Mouse (Mus musculus) lung, postnatal 0 days (tissue): ENCODE results near the gene Pnpt1.

ENCODE experiments used
- CTCF ChIP-seq: IDR thresholded peaks from 2 replicates; pipeline ENCODE4 v1.5.1; 2016; ENCODE audit warnings: antibody characterized with exemption, mild to moderate bottlenecking
- EP300 ChIP-seq: IDR thresholded peaks from 2 replicates; pipeline ENCODE4 v1.6.1; 2016; ENCODE audit warnings: antibody characterized with exemption, mild to moderate bottlenecking, control low read depth

DNA sequence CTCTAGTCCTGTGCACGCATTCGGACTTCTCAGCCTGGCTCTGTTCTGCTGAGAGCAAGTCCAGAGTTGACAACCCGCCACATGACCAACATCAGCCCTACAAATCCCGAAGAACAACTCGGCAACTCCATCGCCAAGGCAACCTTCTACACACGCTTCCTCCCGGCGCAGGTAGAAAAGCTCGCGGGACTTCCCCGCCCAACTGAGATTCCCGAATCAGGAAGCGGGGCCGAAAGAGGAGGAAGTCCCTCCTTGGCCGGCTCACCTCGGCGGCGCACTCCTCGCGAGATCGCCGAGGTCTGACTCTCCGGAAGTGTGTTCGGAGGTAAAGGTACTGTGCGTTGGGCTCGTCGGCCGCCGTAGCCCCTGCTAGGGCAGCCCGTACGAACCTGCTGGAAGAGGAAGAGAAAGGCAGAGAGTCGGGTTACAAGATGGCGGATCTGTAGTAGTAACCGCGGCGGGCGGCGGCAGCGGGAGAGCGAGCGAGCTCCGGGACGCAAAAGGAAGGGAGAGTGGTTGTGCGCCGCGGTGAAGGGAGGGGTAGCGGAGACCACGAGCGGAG lies 42.1 kb downstream of the Pnpt1 start, which contains the start of gene Ppp4r3b:
- TF ChIP-seq CTCF (peak; percentile 36), EP300 (peak; percentile 93)
